Mouse (Mus musculus): ENCODE results near the gene Ranbp3.

DNA sequence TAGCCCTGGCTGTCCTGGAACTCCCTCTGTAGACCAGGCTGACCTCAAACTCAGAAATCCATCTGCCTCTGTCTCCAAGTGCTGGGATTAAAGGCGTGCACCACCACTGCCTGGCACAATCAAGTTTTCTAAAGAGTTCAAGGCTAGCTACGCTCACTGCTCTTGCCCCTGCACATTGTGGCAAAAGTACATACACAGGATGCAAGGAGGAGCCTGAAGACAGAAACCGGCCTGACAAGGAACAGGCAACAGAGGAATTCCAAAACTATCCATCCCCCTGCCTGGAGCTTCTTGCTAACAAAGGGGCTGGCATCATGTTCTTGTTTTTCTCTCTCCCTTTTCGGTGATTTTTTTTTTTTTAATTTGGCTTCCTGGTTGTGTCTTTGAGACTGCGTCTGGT lies 71.1 kb downstream of the Ranbp3 start:
- TF ChIP-seq GATA1 (IDR thresholded peaks at IDR 0.05; ENCODE audit: low read length) (no peak), TAL1 (IDR thresholded peaks at IDR 0.05; ENCODE audit: low read length) (no peak)

Measured in erythroblast, embryonic 14.5 days (primary cell).